Comparison of ENCODE assay signal across 20 mouse cellular contexts in the genomic region with DNA sequence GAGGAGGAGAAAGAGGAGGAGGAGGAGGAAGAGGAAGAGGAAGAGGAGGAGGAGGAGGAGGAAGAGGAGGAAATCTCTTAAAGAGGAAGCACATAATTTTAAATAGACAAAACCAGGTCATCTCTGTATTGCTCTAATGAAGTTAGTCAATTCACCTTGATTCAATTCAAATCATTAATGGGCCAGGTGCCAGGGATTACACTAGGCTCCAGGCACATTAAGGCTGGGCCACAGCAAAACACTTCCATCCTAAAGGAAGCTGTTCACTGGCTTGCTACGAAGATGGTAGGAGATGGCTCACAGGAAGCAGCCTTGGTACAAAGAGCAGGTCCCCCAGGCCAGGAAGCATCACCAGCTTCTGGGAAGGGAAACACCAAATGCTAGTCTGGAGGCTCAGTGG.
DNase-seq lines count a peak whose midpoint lies in the region; TF ChIP-seq lines count a peak whose summit lies in the region.
"Had no signal": no experiment of that assay in that cellular context is flagged by ENCODE, and none has a peak within 500 bp of the region (broad histone marks: within the 10 kb centered on the region; RNA-seq: fewer than 3 reads in every experiment).

No protein-coding gene starts in this region.

- DNase-seq in adrenal gland, postnatal 14 days, result peak; percentile 16
- DNase-seq in adrenal gland, postnatal 25 days, result no peak
- no peak for DNase-seq in gastrocnemius, adult 2 months
- DNase-seq in gastrocnemius, adult 18-20 months (ENCODE audit: low spot score), result no peak
- no peak for DNase-seq in left cerebral cortex, adult 2 months (ENCODE audit: extremely low spot score in 1 of 2, low spot score in 2 of 2)
- no peak for DNase-seq in left cerebral cortex, postnatal 25 days (ENCODE audit: low spot score in 2 of 2)
- DNase-seq in frontal cortex, postnatal 10 days (ENCODE audit: low spot score in 2 of 2), result no peak
- DNase-seq: cerebellum, adult 18-20 months; cerebellum, adult 9-11 months; cerebellum, postnatal 36 days; embryo, embryonic 11 days; gastrocnemius, postnatal 14 days; heart, adult 11 months; kidney, adult 2 months had no signal

- peak overlapping the region; percentile 8; the same call in 1 of the 2 replicates for H3K27ac ChIP-seq in gastrocnemius, adult 2 months
- peak overlapping the region; percentile 28; the same call in 1 of the 2 replicates for H3K27ac ChIP-seq in left cerebral cortex, adult 2 months
- H3K27ac ChIP-seq: embryonic facial prominence, embryonic 10.5 days; embryonic facial prominence, embryonic 13.5 days; forebrain, embryonic 12.5 days; hindbrain, embryonic 12.5 days; hindbrain, embryonic 15.5 days had no signal

- intact Hi-C loops in gastrocnemius, adult 2 months (cut with DNase I), result no loop called here
- intact Hi-C loops in left cerebral cortex, adult 2 months (cut with DNase I), result no loop called here
- intact Hi-C loops in left cerebral cortex, postnatal 25 days (cut with DNase I), result no loop called here

- no peak for TF ChIP-seq CTCF in gastrocnemius, adult 2 months (IDR thresholded peaks at IDR 0.05)
- TF ChIP-seq CTCF in left cerebral cortex, adult 2 months (IDR thresholded peaks at IDR 0.05), result no peak

- no peak overlapping the region for H3K4me3 ChIP-seq in gastrocnemius, adult 2 months
- H3K4me3 ChIP-seq in left cerebral cortex, adult 2 months, result no peak overlapping the region
- H3K4me3 ChIP-seq: embryonic facial prominence, embryonic 10.5 days; embryonic facial prominence, embryonic 13.5 days; erythroblast, embryonic 14.5 days; forebrain, embryonic 12.5 days; hindbrain, embryonic 12.5 days; hindbrain, embryonic 15.5 days had no signal
